Mouse (Mus musculus) T-cell, adult 66 days (primary cell): Measurements from ENCODE around the gene Ankrd23. TPM values are rescaled to one million over a fixed set of nuclear protein-coding genes. Genes with fewer than 3 reads are reported as not detected.

ENCODE experiments used
- total RNA-seq, 2 experiments: library from RNA; stranded (reverse); gene quantifications; 3 replicates in 1 of 2; 4 replicates in 1 of 2; pipeline ENCODE4 v1.2.4; 2023

The Ankrd23 gene
- total RNA-seq = 10 to 100 TPM; 33.3 to 33.7 TPM

DNA sequence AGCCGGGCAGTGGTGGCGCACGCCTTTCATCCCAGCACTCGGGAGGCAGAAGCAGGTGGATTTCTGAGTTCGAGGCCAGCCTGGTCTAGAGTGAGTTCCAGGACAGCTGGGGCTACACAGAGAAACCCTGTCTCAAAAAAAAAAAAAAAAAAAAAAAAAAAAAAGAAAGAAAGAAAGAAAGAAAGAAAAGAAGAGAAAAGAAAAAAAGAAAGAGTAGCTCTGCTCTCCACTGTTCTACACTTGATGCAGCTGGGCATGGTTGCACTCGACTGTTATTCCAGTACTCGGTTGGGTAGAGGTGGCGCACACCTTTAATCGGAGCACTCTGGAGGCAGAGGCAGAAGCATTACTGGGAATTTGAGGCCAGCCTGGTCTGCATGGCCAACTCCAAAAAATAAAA, at the start of gene Ankrd23:
Gene Ankrd23 (minus strand): TSS at position 101 of the 400 bp plus-strand sequence.

DNA sequence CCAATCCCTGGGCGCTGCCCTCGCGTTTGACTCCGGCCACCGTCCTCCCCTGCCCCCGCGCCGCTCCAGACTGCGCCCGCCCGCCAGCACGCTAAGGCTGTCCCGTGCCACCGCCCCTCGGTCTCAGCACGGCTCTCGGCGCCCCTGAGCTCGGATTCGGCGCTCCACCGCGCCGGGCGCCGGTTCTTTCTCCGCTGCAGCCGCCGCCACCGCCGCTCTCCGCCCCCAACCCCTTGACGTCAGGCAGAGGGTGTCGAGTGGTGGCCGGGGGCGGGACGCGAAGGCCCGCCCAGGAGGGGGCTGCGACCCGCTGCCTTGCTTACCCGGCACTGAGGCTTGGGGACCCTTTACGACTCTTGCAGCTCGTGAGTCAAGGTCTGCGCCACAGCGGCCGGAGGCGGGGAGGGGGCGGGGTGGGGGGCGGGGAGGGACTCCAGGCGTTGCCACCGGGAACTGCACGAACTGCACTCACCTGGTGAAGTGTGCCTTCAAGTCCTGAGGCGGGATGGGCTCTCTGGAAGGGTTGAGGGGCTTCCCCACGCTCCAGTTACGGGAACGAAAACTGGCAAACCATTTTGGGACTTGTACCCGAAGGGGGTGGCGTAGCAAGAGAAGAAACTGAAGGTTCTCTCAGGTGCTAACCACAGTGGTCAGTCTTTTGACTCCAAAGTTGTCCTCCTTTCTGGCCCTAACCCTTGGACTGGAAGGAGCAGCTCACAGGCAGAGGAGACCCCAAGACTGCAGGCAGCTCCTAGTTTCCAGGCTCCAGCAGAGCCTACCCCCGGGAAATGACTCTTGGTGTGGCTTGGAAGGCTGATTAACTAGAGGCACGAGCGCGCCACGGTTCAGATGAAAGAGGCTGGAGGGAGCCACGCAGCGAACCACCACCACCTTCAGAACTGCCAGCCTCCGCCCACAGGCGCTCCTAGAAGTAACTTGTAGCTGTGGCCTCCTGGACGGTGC, 21.6 kb upstream of the Ankrd23 start, which contains the start of gene Sema4c:
Gene Sema4c (minus strand): TSS at position 319 of the 963 bp plus-strand sequence.

DNA sequence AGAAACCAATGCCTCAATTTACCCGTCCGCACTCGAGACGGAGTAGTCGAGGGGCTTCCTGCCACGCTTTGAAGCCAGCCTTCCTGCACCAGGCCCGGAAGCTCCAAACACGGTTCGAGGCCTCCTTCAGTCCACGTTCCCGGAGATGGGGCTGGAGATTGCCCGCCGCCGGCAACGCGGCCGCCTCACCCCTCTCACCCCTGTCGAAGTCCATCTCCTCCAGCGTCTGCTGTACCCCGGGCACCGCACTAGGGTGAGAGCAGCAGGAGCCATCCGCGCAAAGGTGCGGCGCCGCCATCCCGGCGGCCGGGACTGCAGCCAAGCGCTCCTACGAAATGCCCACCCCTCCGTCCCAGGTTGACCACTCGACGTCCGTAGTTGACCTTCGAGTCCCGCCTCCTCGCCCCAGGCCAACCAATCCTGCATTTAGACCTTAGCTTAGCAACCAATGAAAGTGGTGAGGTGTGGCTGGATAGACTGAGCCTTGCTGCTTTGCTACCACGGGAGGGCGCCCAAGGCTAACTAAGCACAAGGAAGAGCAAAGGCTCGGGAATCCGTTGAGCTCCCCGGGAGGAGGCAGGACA, 10.3 kb upstream of the Ankrd23 start, which contains the start of gene Ankrd39:
Gene Ankrd39 (minus strand): TSS at position 558 of the 584 bp plus-strand sequence.

DNA sequence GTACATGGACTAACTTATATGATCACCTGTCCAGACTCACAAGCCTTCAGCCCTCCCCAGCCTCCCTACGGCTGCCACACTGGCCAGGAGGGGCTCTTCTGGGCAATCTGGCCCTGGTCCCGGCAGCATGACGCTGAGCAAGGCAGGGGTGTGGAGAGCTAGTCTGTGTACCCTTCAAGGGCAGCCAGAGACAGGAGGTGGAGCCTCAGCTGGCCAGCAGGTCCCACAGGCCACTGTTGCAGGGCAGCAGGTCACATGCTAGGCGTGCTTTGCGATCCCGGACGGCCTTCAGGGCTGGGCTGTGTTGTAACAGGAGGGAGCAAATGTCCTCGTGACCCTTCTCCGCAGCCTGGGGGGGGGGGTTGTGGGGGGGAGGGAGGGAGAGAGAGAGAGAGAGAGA, 2.5 kb upstream of the Ankrd23 start, which contains the start of gene Gm42417:
Gene Gm42417 (minus strand): TSS at position 244 of the 400 bp plus-strand sequence.

DNA sequence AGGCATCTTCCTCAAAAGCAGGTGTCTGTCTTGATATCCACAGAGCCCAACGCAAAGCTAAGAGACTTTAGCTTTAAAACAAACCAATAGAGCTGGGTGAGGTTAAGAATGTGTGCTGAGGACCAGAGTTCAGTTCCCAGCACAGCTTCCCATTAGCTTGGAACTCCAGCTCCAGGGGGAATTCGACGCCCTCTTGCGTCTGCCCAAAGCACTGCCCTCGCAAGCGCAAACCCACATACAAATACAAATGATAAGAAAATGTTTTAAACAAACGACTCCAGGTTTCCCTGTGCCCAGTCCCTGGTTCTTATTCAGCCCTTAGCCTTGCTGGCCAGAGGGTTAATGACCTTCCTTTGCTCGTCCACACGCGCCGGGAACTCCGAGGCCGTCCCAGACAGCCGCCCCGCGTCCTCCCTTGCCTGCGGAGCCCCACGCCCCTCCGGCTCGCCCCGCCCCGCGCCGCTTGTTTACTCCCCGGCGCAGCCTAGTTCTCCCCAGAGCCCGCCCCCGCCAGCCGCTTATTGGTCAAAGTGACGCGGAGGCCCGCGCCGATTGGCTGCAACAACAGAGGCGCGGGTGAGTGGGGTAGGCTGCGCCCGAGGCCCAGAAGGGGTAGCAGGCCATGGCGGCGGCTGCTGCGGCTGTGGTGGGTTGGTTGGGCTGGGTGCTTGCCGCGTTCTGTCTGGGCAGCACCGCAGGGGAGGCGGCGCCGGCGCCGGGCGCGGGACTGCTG, 25.2 kb downstream of the Ankrd23 start, which contains the start of gene Cnnm3:
Gene Cnnm3 (plus strand): TSS at position 579 of the 733 bp plus-strand sequence.

Other genes starting within 250 kb of the Ankrd23 start
- 100 to 1,000 TPM; 272 to 274 TPM for gene Arid5a, start 229.2 kb downstream of the Ankrd23 start, total RNA-seq
- gene Kansl3, start 167.7 kb downstream of the Ankrd23 start, total RNA-seq = 100 to 1,000 TPM; 103 to 109 TPM
- gene Fer1l5, start 164.6 kb downstream of the Ankrd23 start, total RNA-seq = not detected
- 10 to 100 TPM; 30.2 to 35.3 TPM for gene Lman2l, start 91.6 kb downstream of the Ankrd23 start, total RNA-seq
- gene Cnnm4, start 65.3 kb downstream of the Ankrd23 start, total RNA-seq = 10 to 100 TPM; 13.8 to 20.3 TPM
- 10 to 100 TPM; 50.9 to 51.0 TPM for gene Cnnm3, start 25.0 kb downstream of the Ankrd23 start, total RNA-seq
- gene Gm42417, start 2.5 kb upstream of the Ankrd23 start, total RNA-seq = not detected
- 10 to 100 TPM; 25.6 to 29.5 TPM for gene Ankrd39, start 10.6 kb upstream of the Ankrd23 start, total RNA-seq
- gene Sema4c, start 21.5 kb upstream of the Ankrd23 start, total RNA-seq = 1 to 10 TPM in 1 of 2 experiments, under 1 TPM in 1; 0.99 to 1.1 TPM
- gene Fam178b, start 146.3 kb upstream of the Ankrd23 start, total RNA-seq = not detected
- 100 to 1,000 TPM; 206 to 247 TPM for gene Cox5b, start 154.6 kb upstream of the Ankrd23 start, total RNA-seq
- under 1 TPM in 1 of 2 experiments, not detected in 1; 0.99 TPM for gene 4933424G06Rik, start 173.3 kb upstream of the Ankrd23 start, total RNA-seq
- gene Actr1b, start 177.5 kb upstream of the Ankrd23 start, total RNA-seq = 100 to 1,000 TPM; 160 TPM
- gene Zap70, start 224.9 kb upstream of the Ankrd23 start, total RNA-seq = 100 to 1,000 TPM; 232 to 237 TPM